Mouse (Mus musculus): Measurements from ENCODE around the gene Hist2h3c1. TPM values are rescaled to one million over a fixed set of nuclear protein-coding genes. Genes with fewer than 3 reads are reported as not detected.

Gene Hist2h3c1
- polyA plus RNA-seq, 1 experiment from 2014 or later: not detected

DNA sequence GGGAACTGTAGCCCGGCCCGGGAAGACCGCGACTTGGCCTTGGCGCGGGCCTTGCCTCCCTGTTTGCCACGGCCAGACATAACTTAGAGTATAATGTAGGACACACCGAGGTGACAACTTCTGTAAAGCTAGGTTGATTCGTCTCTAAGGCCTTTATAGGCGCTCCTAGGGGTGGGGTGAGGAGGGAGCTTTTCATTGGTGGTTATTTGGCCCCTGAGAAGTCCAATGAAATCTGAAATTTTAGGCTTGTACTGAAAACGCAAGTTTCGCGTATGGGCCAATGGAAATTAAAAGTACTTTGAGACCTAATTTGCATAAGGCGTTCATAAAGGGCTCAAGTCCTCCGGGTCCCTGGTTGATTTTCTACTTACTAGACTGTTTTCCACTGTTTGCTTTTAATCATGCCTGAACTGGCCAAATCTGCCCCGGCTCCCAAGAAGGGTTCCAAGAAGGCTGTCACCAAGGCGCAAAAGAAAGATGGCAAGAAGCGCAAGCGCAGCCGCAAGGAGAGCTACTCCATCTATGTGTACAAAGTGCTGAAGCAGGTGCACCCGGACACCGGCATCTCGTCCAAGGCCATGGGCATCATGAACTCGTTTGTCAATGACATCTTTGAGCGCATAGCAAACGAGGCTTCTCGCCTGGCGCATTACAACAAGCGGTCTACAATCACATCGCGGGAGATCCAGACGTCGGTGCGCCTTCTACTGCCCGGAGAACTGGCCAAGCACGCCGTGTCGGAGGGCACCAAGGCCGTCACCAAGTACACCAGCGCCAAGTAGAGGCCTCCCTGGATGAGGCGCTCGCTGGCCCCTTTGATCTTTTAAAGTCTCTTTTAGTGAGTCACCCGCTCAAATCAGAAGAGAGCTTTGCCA lies 25.5 kb upstream of the Hist2h3c1 start, which contains the start of the genes Hist2h2ac and Hist2h2be:
Hist2h2ac (minus strand) TSS at position 116 of the 875 bp plus-strand sequence.
Hist2h2be (plus strand) TSS at position 355 of the 875 bp plus-strand sequence.
- peak; percentile 89 for ATAC-seq (ENCODE audit: insufficient number of reproducible peaks, insufficient read depth, low FRiP score, low TSS enrichment, low read depth)
- 2% methylated on average over 43 of the region's 43 CpGs for WGBS

DNA sequence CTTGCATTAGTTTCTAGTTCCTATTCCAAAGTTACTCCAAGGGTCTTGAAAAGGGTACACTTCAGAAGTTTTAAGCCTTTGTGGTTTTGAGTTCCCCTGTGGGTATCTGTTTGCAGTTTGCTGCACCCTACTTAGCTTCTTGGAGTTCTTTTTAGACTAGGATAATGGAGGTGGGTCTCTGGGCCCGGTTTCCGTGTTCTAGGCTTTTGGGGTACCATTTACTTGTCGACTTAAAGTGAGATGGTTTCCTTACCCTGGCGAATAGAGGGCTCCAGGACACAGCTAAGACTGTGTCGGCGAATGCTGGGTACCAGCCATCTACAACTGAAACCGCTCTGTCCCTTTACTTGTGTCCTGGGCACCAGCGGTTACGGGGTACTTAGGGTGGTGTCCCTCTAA lies 24.8 kb upstream of the Hist2h3c1 start:
- Histone ChIP-seq H3K36me3 (no peaks in the 10 kb centered on the region), H3K4me2 (peak overlapping the region; percentile 86), H3K4me3 (peak overlapping the region; percentile 62), H3K27me3 (no peaks in the 10 kb centered on the region), H3K27ac (peak overlapping the region; percentile 99), H3K9ac (peak overlapping the region; percentile 91), H3K4me1 (peaks cover 45% of the 10 kb centered on the region), H3K9me3 (no peaks in the 10 kb centered on the region)
- no peak for ATAC-seq (ENCODE audit: insufficient number of reproducible peaks, insufficient read depth, low FRiP score, low TSS enrichment, low read depth)
- WGBS: 17% methylated on average over 9 of the region's 9 CpGs

More for the DNA sequence above, 25.5 kb upstream of the Hist2h3c1 start, which contains the start of the genes Hist2h2ac and Hist2h2be:
- H3K4me2 ChIP-seq: peak within 1 kb of the TSS; percentile 86
- H3K4me3 ChIP-seq: peak within 1 kb of the TSS; percentile 62
- no peaks in the 10 kb centered on the region for H3K27me3 ChIP-seq
- no peaks in the 10 kb centered on the region for H3K9me3 ChIP-seq
- H3K4me1 ChIP-seq: peaks cover 39% of the 10 kb centered on the region
- H3K9ac ChIP-seq: peak within 1 kb of the TSS; percentile 91
- peak within 1 kb of the TSS; percentile 99 for H3K27ac ChIP-seq
- no peaks in the 10 kb centered on the region for H3K36me3 ChIP-seq

DNA sequence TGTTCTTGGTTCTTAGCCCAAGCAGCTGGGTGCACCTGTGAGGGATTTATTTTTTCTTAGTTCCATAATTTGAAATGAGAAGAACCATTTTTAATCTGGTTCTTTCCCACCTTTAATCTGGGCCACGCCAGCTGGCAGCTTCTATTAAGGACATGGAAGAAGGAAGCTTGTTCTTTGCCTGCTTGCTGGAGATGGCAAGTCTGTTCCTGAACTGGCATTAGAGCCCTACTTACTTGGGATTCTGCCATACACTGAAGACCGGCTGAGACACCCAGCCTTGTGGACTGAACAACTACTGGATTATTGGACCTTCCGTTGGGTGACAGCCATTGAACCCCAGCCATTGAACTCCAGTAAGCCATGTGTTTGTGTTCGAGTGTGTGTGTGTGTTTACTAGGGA lies 23.7 kb upstream of the Hist2h3c1 start:
- Histone ChIP-seq H3K27ac (no peak overlapping the region), H3K9ac (no peak overlapping the region), H3K36me3 (no peaks in the 10 kb centered on the region), H3K4me3 (no peak overlapping the region), H3K4me1 (peaks cover 52% of the 10 kb centered on the region), H3K27me3 (no peaks in the 10 kb centered on the region), H3K4me2 (peak overlapping the region; percentile 86), H3K9me3 (no peaks in the 10 kb centered on the region)
- ATAC-seq (ENCODE audit: insufficient number of reproducible peaks, insufficient read depth, low FRiP score, low TSS enrichment, low read depth): no peak
- WGBS: 90% methylated on average over 4 of the region's 4 CpGs

DNA sequence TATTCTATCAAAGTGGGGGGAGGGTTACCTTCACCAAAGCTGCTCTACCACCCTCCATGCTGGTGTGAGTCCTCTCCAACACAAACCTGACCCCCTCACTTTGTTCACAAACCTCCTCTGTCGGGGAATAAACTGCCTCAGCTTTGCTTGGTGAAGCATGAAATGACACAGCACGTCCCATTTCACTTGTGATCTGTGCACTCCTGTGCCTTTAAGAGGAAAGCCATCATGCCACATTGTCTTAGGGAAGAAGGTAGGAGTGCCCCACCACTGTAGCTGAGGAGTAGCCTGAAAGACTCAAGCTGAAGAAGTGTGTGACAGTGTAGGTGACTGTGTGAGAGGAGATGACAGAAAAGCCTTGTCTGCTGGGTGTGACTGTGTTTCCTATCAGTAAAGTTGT lies 21.1 kb upstream of the Hist2h3c1 start:
- Histone ChIP-seq H3K9me3 (no peaks in the 10 kb centered on the region), H3K27ac (no peak overlapping the region), H3K4me3 (no peak overlapping the region), H3K27me3 (no peaks in the 10 kb centered on the region), H3K9ac (no peak overlapping the region), H3K4me2 (no peak overlapping the region), H3K36me3 (no peaks in the 10 kb centered on the region), H3K4me1 (peaks cover 43% of the 10 kb centered on the region)
- WGBS: 16% methylated on average over 2 of the region's 2 CpGs
- no peak for ATAC-seq (ENCODE audit: insufficient number of reproducible peaks, insufficient read depth, low FRiP score, low TSS enrichment, low read depth)

DNA sequence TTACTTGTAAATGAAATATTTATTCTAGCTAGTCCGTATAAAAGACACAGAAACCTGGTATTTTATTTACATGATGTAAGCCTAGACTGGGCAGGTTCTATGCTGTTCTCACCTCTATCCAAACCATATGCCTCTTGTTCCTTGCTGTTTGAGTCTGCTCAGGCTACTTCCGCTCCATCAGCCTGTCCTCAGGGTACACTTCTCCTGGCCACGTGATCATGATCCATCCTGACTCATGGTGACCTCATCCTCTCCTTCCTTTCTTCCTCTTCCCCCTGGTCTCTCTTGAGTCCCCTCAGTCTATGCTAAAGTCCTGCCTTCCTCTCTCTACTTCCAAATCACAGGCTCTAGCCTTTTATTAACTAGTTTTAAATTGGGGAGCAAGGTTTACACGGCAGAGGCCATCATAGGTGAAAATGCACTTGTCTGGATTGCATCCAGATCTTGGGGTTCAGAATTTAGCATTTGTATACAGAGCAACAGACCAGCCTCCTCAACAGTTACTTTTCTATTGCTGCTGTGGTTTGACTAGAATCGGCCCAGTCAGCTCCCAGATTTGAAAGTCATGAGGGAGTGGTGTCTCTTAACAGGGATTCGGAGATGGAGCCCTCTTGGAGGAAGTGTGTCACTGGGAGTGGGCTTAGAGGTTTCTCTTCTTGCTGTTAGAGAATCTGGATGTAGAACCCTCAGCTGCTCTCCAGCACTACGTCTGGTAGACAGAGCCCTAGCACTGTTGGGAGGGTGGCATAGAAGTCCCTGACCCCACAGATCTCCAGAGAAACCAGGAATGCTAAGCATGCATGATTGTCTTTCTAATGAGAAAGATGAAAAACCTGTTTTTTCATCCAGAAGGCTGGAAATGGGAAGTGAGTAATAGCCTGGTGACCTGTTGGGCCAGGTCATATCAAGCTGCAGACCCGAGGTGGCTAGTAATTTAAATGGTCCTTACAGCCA lies 19.5 kb upstream of the Hist2h3c1 start:
- no peaks in the 10 kb centered on the region for H3K27me3 ChIP-seq

GRCm38 (mm10) chr3:96228828-96229227 lies 17.7 kb upstream of the Hist2h3c1 start:
- ATAC-seq (ENCODE audit: insufficient number of reproducible peaks, insufficient read depth, low FRiP score, low TSS enrichment, low read depth): no peak
- peaks cover 22% of the 10 kb centered on the region for H3K4me1 ChIP-seq
- WGBS: 71% methylated on average over 2 of the region's 2 CpGs
- H3K9me3 ChIP-seq: no peaks in the 10 kb centered on the region
- H3K27me3 ChIP-seq: no peaks in the 10 kb centered on the region
- H3K4me3 ChIP-seq: no peak overlapping the region
- no peaks in the 10 kb centered on the region for H3K36me3 ChIP-seq
- H3K27ac ChIP-seq: no peak overlapping the region
- H3K4me2 ChIP-seq: no peak overlapping the region
- H3K9ac ChIP-seq: no peak overlapping the region

More for the DNA sequence above, 19.5 kb upstream of the Hist2h3c1 start:
- no peak overlapping the region for H3K4me2 ChIP-seq
- H3K27ac ChIP-seq: 0 out of 2 replicates have a peak overlapping the region, but pooled peaks have one; percentile 3
- H3K4me3 ChIP-seq: no peak overlapping the region
- peaks cover 36% of the 10 kb centered on the region for H3K4me1 ChIP-seq
- ATAC-seq (ENCODE audit: insufficient number of reproducible peaks, insufficient read depth, low FRiP score, low TSS enrichment, low read depth): no peak
- no peak overlapping the region for H3K9ac ChIP-seq
- no peaks in the 10 kb centered on the region for H3K9me3 ChIP-seq
- WGBS: 60% methylated on average over 8 of the region's 8 CpGs
- no peaks in the 10 kb centered on the region for H3K36me3 ChIP-seq

DNA sequence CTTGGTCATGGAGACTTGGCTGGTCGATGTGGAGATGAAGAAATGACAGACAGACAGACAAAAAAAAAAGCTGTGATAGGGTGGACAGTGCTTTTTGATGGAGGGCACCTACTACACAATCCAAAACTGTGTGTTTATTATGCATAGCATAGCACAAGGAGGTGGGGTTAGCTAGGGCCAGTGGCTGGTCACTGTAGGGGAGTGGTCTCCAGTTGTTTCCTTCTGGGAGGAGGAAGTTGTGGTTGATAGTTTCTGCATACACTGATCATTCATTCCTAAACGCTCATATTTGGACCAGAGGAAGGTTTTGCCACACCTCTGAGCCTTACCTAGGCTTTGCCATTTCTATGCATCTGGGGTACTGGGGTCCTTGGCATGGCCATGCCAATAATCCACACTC lies 16.1 kb upstream of the Hist2h3c1 start:
- H3K36me3 ChIP-seq: no peaks in the 10 kb centered on the region
- no peak overlapping the region for H3K4me3 ChIP-seq
- 72% methylated on average over 2 of the region's 2 CpGs for WGBS
- H3K4me1 ChIP-seq: peaks cover 19% of the 10 kb centered on the region
- H3K27ac ChIP-seq: no peak overlapping the region
- no peak overlapping the region for H3K9ac ChIP-seq
- no peaks in the 10 kb centered on the region for H3K9me3 ChIP-seq
- H3K4me2 ChIP-seq: no peak overlapping the region
- H3K27me3 ChIP-seq: no peaks in the 10 kb centered on the region
- no peak for ATAC-seq (ENCODE audit: insufficient number of reproducible peaks, insufficient read depth, low FRiP score, low TSS enrichment, low read depth)

DNA sequence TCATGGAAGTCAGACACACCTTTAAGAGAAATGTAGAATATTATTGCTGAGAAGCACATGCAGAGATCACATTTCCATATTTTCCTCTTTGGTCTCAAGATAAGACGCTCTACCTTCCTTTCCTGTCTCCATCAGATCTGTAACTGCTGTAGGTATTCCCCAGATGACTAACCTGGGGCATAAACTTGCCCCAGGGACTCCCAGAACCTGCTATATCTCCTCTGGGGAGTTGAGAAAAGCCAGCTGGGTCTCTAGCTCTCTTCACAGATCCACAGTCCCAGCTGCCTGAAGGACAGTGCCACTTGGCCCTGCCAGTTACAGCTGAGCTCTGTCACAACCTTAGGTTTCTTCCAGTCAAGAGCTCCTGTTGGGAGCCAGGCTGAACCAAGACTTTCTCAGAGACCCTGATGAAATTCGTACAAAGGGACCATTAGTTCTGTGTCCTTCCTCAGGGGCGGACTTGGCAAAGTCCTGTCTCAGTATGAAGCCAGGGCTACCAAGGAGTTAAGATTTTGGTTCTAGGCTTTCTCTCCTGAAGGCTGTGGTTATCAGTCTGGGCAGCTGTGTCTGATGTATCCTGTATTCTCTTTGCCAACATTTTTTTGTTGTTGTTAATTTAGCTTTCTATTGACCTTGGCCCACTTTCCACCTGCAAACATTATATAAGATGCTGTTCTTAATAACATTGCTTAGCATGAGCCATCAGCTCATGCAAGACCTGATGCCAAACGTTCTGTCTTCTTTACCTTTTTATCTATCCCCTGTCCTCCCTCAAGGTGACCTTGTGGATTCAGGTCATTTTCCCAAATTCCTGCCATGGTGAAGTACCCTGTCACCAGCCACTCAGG lies 15.4 kb upstream of the Hist2h3c1 start:
- Histone ChIP-seq H3K36me3 (no peaks in the 10 kb centered on the region), H3K9ac (no peak overlapping the region), H3K9me3 (no peaks in the 10 kb centered on the region), H3K27me3 (no peaks in the 10 kb centered on the region), H3K27ac (no peak overlapping the region), H3K4me1 (peaks cover 17% of the 10 kb centered on the region), H3K4me3 (no peak overlapping the region), H3K4me2 (no peak overlapping the region)
- ATAC-seq (ENCODE audit: insufficient number of reproducible peaks, insufficient read depth, low FRiP score, low TSS enrichment, low read depth): no peak
- WGBS: 77% methylated on average over 4 of the region's 4 CpGs

DNA sequence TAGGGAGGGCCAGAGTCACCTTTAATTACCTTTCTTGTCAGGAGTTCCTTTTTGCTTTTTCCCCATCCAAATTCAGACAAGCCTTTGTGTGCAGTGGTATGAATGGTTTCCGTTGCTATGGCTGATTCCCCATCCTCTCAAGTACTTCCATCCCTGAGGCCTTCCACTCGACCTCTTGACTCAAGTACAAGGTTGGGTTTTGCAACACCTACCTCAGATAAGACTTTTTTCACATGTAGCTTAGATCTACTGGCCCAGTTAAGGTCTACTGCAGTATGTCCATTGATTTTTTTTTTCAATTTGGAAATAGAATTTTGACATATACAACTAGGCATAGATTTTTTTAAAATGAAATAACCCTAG lies 14.7 kb upstream of the Hist2h3c1 start:
- peaks cover 17% of the 10 kb centered on the region for H3K4me1 ChIP-seq
- H3K27me3 ChIP-seq: no peaks in the 10 kb centered on the region
- no peaks in the 10 kb centered on the region for H3K9me3 ChIP-seq
- no peaks in the 10 kb centered on the region for H3K36me3 ChIP-seq
- 52% methylated on average over 2 of the region's 2 CpGs for WGBS
- H3K4me3 ChIP-seq: no peak overlapping the region
- no peak overlapping the region for H3K27ac ChIP-seq
- no peak overlapping the region for H3K9ac ChIP-seq
- no peak overlapping the region for H3K4me2 ChIP-seq
- ATAC-seq (ENCODE audit: insufficient number of reproducible peaks, insufficient read depth, low FRiP score, low TSS enrichment, low read depth): no peak

DNA sequence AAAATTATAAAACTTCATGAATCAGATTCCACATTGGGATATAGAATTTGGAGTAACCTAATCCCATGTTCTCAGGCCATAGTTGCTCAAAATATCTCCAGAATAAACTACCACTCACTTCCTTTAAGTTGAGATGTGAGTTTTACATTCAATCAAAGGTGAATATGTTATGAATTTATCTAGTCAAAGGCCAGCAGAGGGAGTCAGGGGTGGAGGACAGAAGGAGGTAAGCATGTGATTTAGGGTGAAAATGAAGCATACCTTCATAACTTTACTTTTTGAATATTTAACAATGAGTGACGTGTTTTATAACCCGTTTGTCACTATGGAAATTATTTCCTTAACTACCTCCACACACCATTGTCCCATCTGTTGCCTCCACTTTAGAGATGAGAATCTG lies 11.6 kb upstream of the Hist2h3c1 start:
- H3K27me3 ChIP-seq: no peaks in the 10 kb centered on the region
- no peak overlapping the region for H3K4me2 ChIP-seq
- H3K9me3 ChIP-seq: no peaks in the 10 kb centered on the region
- no peak for ATAC-seq (ENCODE audit: insufficient number of reproducible peaks, insufficient read depth, low FRiP score, low TSS enrichment, low read depth)
- no peak overlapping the region for H3K27ac ChIP-seq
- 95% methylated on average over 2 of the region's 2 CpGs for WGBS
- H3K9ac ChIP-seq: no peak overlapping the region
- H3K36me3 ChIP-seq: no peaks in the 10 kb centered on the region
- no peak overlapping the region for H3K4me3 ChIP-seq
- H3K4me1 ChIP-seq: peaks cover 25% of the 10 kb centered on the region

DNA sequence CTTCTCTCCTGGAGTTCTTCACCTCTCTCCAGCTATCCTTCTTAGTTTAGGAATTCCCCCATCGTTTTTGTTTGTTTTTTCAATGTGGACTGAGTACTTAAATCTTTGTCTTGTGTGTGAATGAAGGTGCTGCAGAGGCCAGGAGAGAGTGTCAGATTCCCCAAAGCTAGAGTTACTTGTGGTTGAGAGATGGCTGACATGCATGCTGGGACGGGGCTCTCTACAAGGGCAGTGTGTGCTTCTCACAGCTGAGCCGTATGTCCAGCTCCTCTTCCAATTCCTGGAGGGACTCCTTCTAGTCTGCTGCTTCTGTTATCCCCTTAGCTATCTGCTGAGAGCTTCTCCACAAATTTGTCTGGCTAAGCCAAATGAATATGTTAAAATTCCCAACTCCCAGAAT lies 10.6 kb upstream of the Hist2h3c1 start:
- no peak for ATAC-seq (ENCODE audit: insufficient number of reproducible peaks, insufficient read depth, low FRiP score, low TSS enrichment, low read depth)
- H3K27ac ChIP-seq: peak overlapping the region; percentile 7; the same call in 1 of the 2 replicates
- H3K4me3 ChIP-seq: no peak overlapping the region
- peaks cover 27% of the 10 kb centered on the region for H3K4me1 ChIP-seq
- WGBS: 50% methylated on average over 3 of the region's 3 CpGs
- no peaks in the 10 kb centered on the region for H3K9me3 ChIP-seq
- no peak overlapping the region for H3K9ac ChIP-seq
- no peaks in the 10 kb centered on the region for H3K36me3 ChIP-seq
- H3K4me2 ChIP-seq: no peak overlapping the region
- H3K27me3 ChIP-seq: no peaks in the 10 kb centered on the region
